Mouse (Mus musculus) heart, embryonic 13.5 days (tissue): ENCODE results near the gene Lefty2. TPM values are rescaled to one million over a fixed set of nuclear protein-coding genes. Genes with fewer than 3 reads are reported as not detected.
"Not testable (repeated sequence)": the region's sequence is repeated elsewhere in the genome, so short reads cannot be mapped to it uniquely, and the experiment has no call there.

Source experiments
- ATAC-seq: fragments of 200-750 bp; cut with Nextera tagmentation; 2 replicates; pipeline ENCODE4 v1.8.0; 2017; ENCODE audit warnings: moderate TSS enrichment; ENCODE audit not compliant: insufficient number of reproducible peaks, low FRiP score, low TSS enrichment; ENCODE audit errors: extremely low read depth
- H3K27ac ChIP-seq: fragments of 300-500 bp; sonication (generic); replicated peaks from 2 replicates; pipeline ENCODE4 v1.5.1; 2015; ENCODE audit warnings: moderate library complexity, mild to moderate bottlenecking, inconsistent platforms
- H3K27me3 ChIP-seq: fragments of 300-500 bp; sonication (generic); replicated peaks from 2 replicates; pipeline ENCODE4 v1.6.1; 2015; ENCODE audit warnings: mild to moderate bottlenecking, inconsistent platforms
- H3K36me3 ChIP-seq: fragments of 300-500 bp; sonication (generic); 2 replicates; pipeline ENCODE4 v1.6.1; 2015; ENCODE audit warnings: mild to moderate bottlenecking, inconsistent platforms
- H3K4me1 ChIP-seq: fragments of 300-500 bp; sonication (generic); 2 replicates; pipeline ENCODE4 v1.6.1; 2015; ENCODE audit warnings: inconsistent platforms
- H3K4me2 ChIP-seq: fragments of 300-500 bp; sonication (generic); 2 replicates; pipeline ENCODE4 v1.6.1; 2015; ENCODE audit warnings: inconsistent platforms, mild to moderate bottlenecking, moderate library complexity
- H3K4me3 ChIP-seq: fragments of 300-500 bp; sonication (generic); 2 replicates; pipeline ENCODE4 v1.5.1; 2015; ENCODE audit warnings: moderate library complexity, mild to moderate bottlenecking, inconsistent platforms
- H3K9ac ChIP-seq: fragments of 300-500 bp; sonication (generic); 2 replicates; pipeline ENCODE4 v1.6.1; 2015; ENCODE audit warnings: inconsistent platforms, mild to moderate bottlenecking, moderate library complexity
- H3K9me3 ChIP-seq: fragments of 300-500 bp; sonication (generic); 2 replicates; pipeline ENCODE4 v1.6.1; 2016; ENCODE audit warnings: inconsistent platforms
- whole genome bisulfite sequencing: fragments of 180-500 bp; shearing (Covaris S2); methylation state at CpG from one replicate; pipeline ENCODE4 v1.1.7; 2015; ENCODE audit warnings: mixed read lengths; 5-methylcytosine and 5-hydroxymethylcytosine counted together
- polyA plus RNA-seq: library from polyadenylated mRNA; unstranded; fragments of >200 nt; fragmentation: Nextera tagmentation; extraction: Ambion mirVana; gene quantifications from 2 replicates; pipeline ENCODE4 v1.2.1, GENCODE M21; 2015

Gene Lefty2
- polyA plus RNA-seq, 1 experiment from 2014 or later, result 0.28 TPM

- Histone ChIP-seq H3K27me3 (peaks cover 55% of the 10 kb centered on the region), H3K4me1 (peaks cover 21% of the 10 kb centered on the region), H3K4me3 (peak overlapping the region; percentile 45), H3K9ac (peak overlapping the region; percentile 70), H3K4me2 (peak overlapping the region; percentile 70)
- not testable (repeated sequence) for H3K9me3 ChIP-seq, H3K36me3 ChIP-seq, H3K27ac ChIP-seq
- peak; percentile 55; the same call in 1 of the 2 replicates for ATAC-seq
- WGBS, result 2% methylated on average over 41 of the region's 41 CpGs
Measured at GRCm38 (mm10) chr1:180936610-180937398, 43.9 kb downstream of the Lefty2 start.

GRCm38 (mm10) chr1:180937631-180938030 lies 44.7 kb downstream of the Lefty2 start:
- not testable (repeated sequence) for ATAC-seq, H3K9ac ChIP-seq, H3K9me3 ChIP-seq, H3K4me3 ChIP-seq, H3K27ac ChIP-seq, H3K36me3 ChIP-seq
- Histone ChIP-seq H3K4me1 (peaks cover 23% of the 10 kb centered on the region), H3K4me2 (peak overlapping the region; percentile 70; the same call in 1 of the 2 replicates), H3K27me3 (peaks cover 53% of the 10 kb centered on the region)
- 51% methylated on average over 13 of the region's 13 CpGs for WGBS

- H3K27me3 ChIP-seq, result peaks cover 42% of the 10 kb centered on the region
- H3K27ac ChIP-seq, H3K36me3 ChIP-seq, H3K9me3 ChIP-seq, H3K4me2 ChIP-seq, ATAC-seq, H3K9ac ChIP-seq, H3K4me3 ChIP-seq: not testable (repeated sequence)
- WGBS, result 72% methylated on average over 2 of the region's 2 CpGs
- peaks cover 34% of the 10 kb centered on the region for H3K4me1 ChIP-seq
Measured at GRCm38 (mm10) chr1:180938781-180939180, 45.9 kb downstream of the Lefty2 start.

GRCm38 (mm10) chr1:180940776-180941460 lies 48.0 kb downstream of the Lefty2 start:
- Histone ChIP-seq H3K27me3 (peaks cover 21% of the 10 kb centered on the region), H3K4me1 (peaks cover 55% of the 10 kb centered on the region), H3K9ac (peak overlapping the region; percentile 92), H3K4me3 (peak overlapping the region; percentile 88), H3K27ac (no peak overlapping the region), H3K36me3 (no peaks in the 10 kb centered on the region), H3K4me2 (peak overlapping the region; percentile 84), H3K9me3 (no peaks in the 10 kb centered on the region)
- 83% methylated on average over 7 of the region's 7 CpGs for WGBS
- ATAC-seq, result no peak

- Histone ChIP-seq H3K27me3 (peaks cover 15% of the 10 kb centered on the region), H3K27ac (peak overlapping the region; percentile 86), H3K9me3 (no peaks in the 10 kb centered on the region), H3K4me1 (peaks cover 61% of the 10 kb centered on the region), H3K9ac (peak overlapping the region; percentile 92), H3K4me2 (peak overlapping the region; percentile 84), H3K36me3 (peaks cover 2% of the 10 kb centered on the region), H3K4me3 (peak overlapping the region; percentile 88)
- no peak for ATAC-seq
- WGBS, result 3% methylated on average over 18 of the region's 18 CpGs
Measured at GRCm38 (mm10) chr1:180941726-180942125, 48.8 kb downstream of the Lefty2 start.

- no peaks in the 10 kb centered on the region for H3K9me3 ChIP-seq
- peaks cover 9% of the 10 kb centered on the region for H3K36me3 ChIP-seq
- peak; percentile 37; the same call in 1 of the 2 replicates for ATAC-seq
- H3K9ac ChIP-seq, result peak within 1 kb of the TSS; percentile 92
- WGBS, result under 1% methylated on average over 73 of the region's 73 CpGs
- peaks cover 54% of the 10 kb centered on the region for H3K4me1 ChIP-seq
- peak within 1 kb of the TSS; percentile 86 for H3K27ac ChIP-seq
- H3K4me2 ChIP-seq, result peak within 1 kb of the TSS; percentile 84
- H3K27me3 ChIP-seq, result peaks cover 13% of the 10 kb centered on the region
- peak within 1 kb of the TSS; percentile 88 for H3K4me3 ChIP-seq
Measured at GRCm38 (mm10) chr1:180942166-180943031, 49.5 kb downstream of the Lefty2 start, which contains the start of gene Tmem63a. TSS of gene Tmem63a (plus strand) at chr1:180942344.

- WGBS, result 35% methylated on average over 11 of the region's 11 CpGs
- H3K9me3 ChIP-seq, result no peaks in the 10 kb centered on the region
- ATAC-seq, result no peak
- H3K27ac ChIP-seq, result peak overlapping the region; percentile 86
- H3K4me1 ChIP-seq, result peaks cover 51% of the 10 kb centered on the region
- peaks cover 16% of the 10 kb centered on the region for H3K36me3 ChIP-seq
- peak overlapping the region; percentile 88 for H3K4me3 ChIP-seq
- peaks cover 6% of the 10 kb centered on the region for H3K27me3 ChIP-seq
- H3K9ac ChIP-seq, result peak overlapping the region; percentile 92
- peak overlapping the region; percentile 84 for H3K4me2 ChIP-seq
Measured at GRCm38 (mm10) chr1:180943032-180943644, 50.2 kb downstream of the Lefty2 start.

- ATAC-seq, result no peak
- WGBS, result 50% methylated on average over 1 of the region's 1 CpGs
- no peak overlapping the region for H3K4me3 ChIP-seq
- peak overlapping the region; percentile 84 for H3K4me2 ChIP-seq
- no peak overlapping the region; the same call in 1 of the 2 replicates for H3K27ac ChIP-seq
- no peaks in the 10 kb centered on the region for H3K9me3 ChIP-seq
- peaks cover 24% of the 10 kb centered on the region for H3K36me3 ChIP-seq
- H3K9ac ChIP-seq, result peak overlapping the region; percentile 92; the same call in 1 of the 2 replicates
- peaks cover 51% of the 10 kb centered on the region for H3K4me1 ChIP-seq
- peaks cover 4% of the 10 kb centered on the region; the same call in 1 of the 2 replicates for H3K27me3 ChIP-seq
Measured at GRCm38 (mm10) chr1:180943896-180944295, 51.0 kb downstream of the Lefty2 start.

GRCm38 (mm10) chr1:180944553-180944952 lies 51.6 kb downstream of the Lefty2 start:
- H3K9ac ChIP-seq, result no peak overlapping the region
- H3K4me2 ChIP-seq, result no peak overlapping the region
- no peak overlapping the region for H3K4me3 ChIP-seq
- peaks cover 4% of the 10 kb centered on the region; the same call in 1 of the 2 replicates for H3K27me3 ChIP-seq
- peak overlapping the region; percentile 70 for H3K27ac ChIP-seq
- ATAC-seq, result no peak
- no peaks in the 10 kb centered on the region for H3K9me3 ChIP-seq
- 79% methylated on average over 4 of the region's 4 CpGs for WGBS
- peaks cover 30% of the 10 kb centered on the region for H3K36me3 ChIP-seq
- peaks cover 51% of the 10 kb centered on the region for H3K4me1 ChIP-seq
